9 mouse cellular contexts compared by ENCODE assay signal in the genomic region with DNA sequence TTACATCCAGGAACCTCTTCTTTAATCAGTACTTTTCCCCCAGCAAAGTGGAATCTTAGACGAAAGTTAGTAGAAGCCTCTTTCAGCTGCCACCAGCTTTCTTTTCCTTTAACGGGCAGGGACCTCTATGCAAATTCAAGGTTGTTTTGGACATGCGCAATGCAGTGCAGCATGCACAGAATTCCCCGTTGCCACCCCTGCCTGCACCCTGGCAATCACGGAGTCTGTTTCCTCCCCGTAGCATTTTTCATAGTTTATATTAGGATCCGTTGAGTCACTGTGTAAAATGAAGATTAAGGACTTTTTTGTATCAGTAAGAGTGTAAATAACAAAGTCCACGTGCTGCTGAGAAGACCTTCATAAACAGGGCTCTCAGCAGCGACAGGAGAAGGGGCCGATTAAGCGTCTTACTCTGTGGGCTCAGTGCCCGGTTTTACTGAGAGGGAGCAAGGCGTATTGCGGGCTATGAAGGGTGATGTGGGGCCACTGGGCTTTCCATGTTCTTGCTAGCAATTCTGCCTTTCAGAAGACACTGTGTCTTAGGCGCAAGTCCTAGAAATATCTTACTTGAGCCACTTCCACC.
DNase-seq lines count a peak whose midpoint lies in the region; ATAC-seq and TF ChIP-seq lines count a peak whose summit lies in the region.
"Had no signal": no experiment of that assay in that cellular context is flagged by ENCODE, and none has a peak within 500 bp of the region (broad histone marks: within the 10 kb centered on the region; RNA-seq: fewer than 3 reads in every experiment).

No protein-coding gene starts in this region.

- no peak for ATAC-seq in forebrain, postnatal 0 days
- ATAC-seq in forebrain, embryonic 12.5 days (ENCODE audit: low FRiP score) = no peak
- ATAC-seq in lung, postnatal 0 days = peak; percentile 23; the same call in 1 of the 2 replicates
- no peak for ATAC-seq in granulocyte monocyte progenitor cell, adult 5-6 weeks (replicated peaks; ENCODE audit: poor library complexity, severe bottlenecking)
- ATAC-seq in liver, embryonic 11.5 days (replicated peaks; ENCODE audit: low FRiP score) = no peak
- ATAC-seq: inflammation-experienced regulatory T-cells, adult 6 months had no signal

- no peak overlapping the region for H3K27ac ChIP-seq in forebrain, postnatal 0 days (ENCODE audit: low read depth, low read length)
- H3K27ac ChIP-seq in forebrain, embryonic 12.5 days = no peak overlapping the region
- no peak overlapping the region for H3K27ac ChIP-seq in lung, postnatal 0 days (ENCODE audit: low read length)
- no peak overlapping the region for H3K27ac ChIP-seq in liver, embryonic 11.5 days (ENCODE audit: low read depth, low read length)

- H3K9ac ChIP-seq in forebrain, postnatal 0 days = no peak overlapping the region
- H3K9ac ChIP-seq in forebrain, embryonic 12.5 days = no peak overlapping the region
- no peak overlapping the region for H3K9ac ChIP-seq in lung, postnatal 0 days (replicated peaks; ENCODE audit: low read depth)
- no peak overlapping the region for H3K9ac ChIP-seq in liver, embryonic 11.5 days (ENCODE audit: low read depth, low read length)

- no peak for TF ChIP-seq EP300 in lung, postnatal 0 days (IDR thresholded peaks at IDR 0.05)

- H3K4me1 ChIP-seq in forebrain, postnatal 0 days (ENCODE audit: insufficient read depth) = no peaks in the 10 kb centered on the region
- H3K4me1 ChIP-seq in forebrain, embryonic 12.5 days = no peaks in the 10 kb centered on the region
- no peaks in the 10 kb centered on the region for H3K4me1 ChIP-seq in lung, postnatal 0 days (ENCODE audit: insufficient read depth, low read depth, low read length)
- H3K4me1 ChIP-seq in liver, embryonic 11.5 days (replicated peaks; ENCODE audit: control insufficient read depth, insufficient read depth, low read length) = no peaks in the 10 kb centered on the region

- no peak for TF ChIP-seq CTCF in forebrain, postnatal 0 days (IDR thresholded peaks at IDR 0.05; ENCODE audit: low read depth)
- no peak for TF ChIP-seq CTCF in lung, postnatal 0 days (IDR thresholded peaks at IDR 0.05)

- no peaks in the 10 kb centered on the region for H3K9me3 ChIP-seq in forebrain, postnatal 0 days (ENCODE audit: low read length)
- no peaks in the 10 kb centered on the region for H3K9me3 ChIP-seq in forebrain, embryonic 12.5 days
- no peaks in the 10 kb centered on the region for H3K9me3 ChIP-seq in lung, postnatal 0 days (ENCODE audit: low read length)
- no peaks in the 10 kb centered on the region for H3K9me3 ChIP-seq in liver, embryonic 11.5 days (ENCODE audit: control insufficient read depth, low read length)

- H3K27me3 ChIP-seq in forebrain, postnatal 0 days (ENCODE audit: insufficient read depth, low read length) = no peaks in the 10 kb centered on the region
- no peaks in the 10 kb centered on the region for H3K27me3 ChIP-seq in forebrain, embryonic 12.5 days
- no peaks in the 10 kb centered on the region for H3K27me3 ChIP-seq in lung, postnatal 0 days (replicated peaks; ENCODE audit: insufficient read depth, low read length)
- H3K27me3 ChIP-seq in liver, embryonic 11.5 days (replicated peaks; ENCODE audit: control insufficient read depth, insufficient read depth, low read length) = no peaks in the 10 kb centered on the region

- H3K4me2 ChIP-seq in forebrain, postnatal 0 days (ENCODE audit: low read depth) = peak overlapping the region; percentile 18; the same call in 1 of the 2 replicates
- no peak overlapping the region for H3K4me2 ChIP-seq in forebrain, embryonic 12.5 days
- peak overlapping the region; percentile 17 for H3K4me2 ChIP-seq in lung, postnatal 0 days (replicated peaks; ENCODE audit: low read depth, low read length)
- H3K4me2 ChIP-seq in liver, embryonic 11.5 days = no peak overlapping the region

- H3K36me3 ChIP-seq in forebrain, postnatal 0 days (ENCODE audit: insufficient read depth) = no peaks in the 10 kb centered on the region
- H3K36me3 ChIP-seq in forebrain, embryonic 12.5 days (replicated peaks) = no peaks in the 10 kb centered on the region
- H3K36me3 ChIP-seq in lung, postnatal 0 days (ENCODE audit: insufficient read depth, low read length) = no peaks in the 10 kb centered on the region
- no peaks in the 10 kb centered on the region for H3K36me3 ChIP-seq in liver, embryonic 11.5 days (ENCODE audit: control insufficient read depth, insufficient read depth, low read length)

- peak overlapping the region; percentile 6; the same call in 1 of the 2 replicates for H3K4me3 ChIP-seq in forebrain, postnatal 0 days (ENCODE audit: low read depth, low read length)
- H3K4me3 ChIP-seq in forebrain, embryonic 12.5 days (replicated peaks) = no peak overlapping the region
- H3K4me3 ChIP-seq in lung, postnatal 0 days (ENCODE audit: low read depth, low read length) = no peak overlapping the region
- no peak overlapping the region for H3K4me3 ChIP-seq in liver, embryonic 11.5 days (ENCODE audit: low read depth, low read length)

- WGBS in forebrain, postnatal 0 days = 54% methylated on average over 15 of the region's 15 CpGs
- WGBS in forebrain, embryonic 12.5 days = 78% methylated on average over 15 of the region's 15 CpGs
- WGBS in lung, postnatal 0 days = 30% methylated on average over 15 of the region's 15 CpGs
- WGBS in liver, embryonic 11.5 days = 73% methylated on average over 15 of the region's 15 CpGs

- DNase-seq in forebrain, postnatal 0 days = peak; percentile 25
- DNase-seq in lung, postnatal 0 days (ENCODE audit: low spot score) = peak; percentile 59
- no peak for DNase-seq in lung, postnatal 14 days
- DNase-seq in frontal cortex, postnatal 36 days (ENCODE audit: low spot score in 2 of 2) = peak; percentile 33 to 39
- peak; percentile 14 for DNase-seq in right cerebral cortex, postnatal 25 days
- DNase-seq in liver, embryonic 11.5 days (ENCODE audit: low spot score) = no peak

Comparison
In these comparisons a context has a peak if more than half of its experiments do, and no peak if none do; other contexts are left out.
1. DNase-seq: peak in forebrain, postnatal 0 days (single experiment), lung, postnatal 0 days (single experiment), frontal cortex, postnatal 36 days (2 of 2) and right cerebral cortex, postnatal 25 days (single experiment); none in lung, postnatal 14 days (single experiment) and liver, embryonic 11.5 days (single experiment).
2. H3K4me2 ChIP-seq: peak in forebrain, postnatal 0 days (single experiment) and lung, postnatal 0 days (single experiment); none in forebrain, embryonic 12.5 days (single experiment) and liver, embryonic 11.5 days (single experiment).